Mouse (Mus musculus) T-cell, adult 2 months (primary cell): ENCODE measurements around the gene Hjurp.

ENCODE experiments used
- DNase-seq: peaks from one replicate; pipeline ENCODE4 v3.0.0; 2022; ENCODE audit warnings: low spot score

Gene Hjurp

GRCm38 (mm10) chr1:88297480-88298258 is 20.2 kb upstream of the Hjurp start:
- DNase-seq, result no peak

- no peak for DNase-seq
These were observed 18.9 kb upstream of the Hjurp start for GRCm38 (mm10) chr1:88296171-88296920.

GRCm38 (mm10) chr1:88294650-88295049 is 17.2 kb upstream of the Hjurp start:
- DNase-seq, result no peak

GRCm38 (mm10) chr1:88292057-88292456 is 14.6 kb upstream of the Hjurp start:
- no peak for DNase-seq

GRCm38 (mm10) chr1:88291409-88292005 is 14.1 kb upstream of the Hjurp start:
- DNase-seq, result no peak

GRCm38 (mm10) chr1:88290511-88290910 is 13.1 kb upstream of the Hjurp start:
- no peak for DNase-seq

GRCm38 (mm10) chr1:88289917-88290316 is 12.5 kb upstream of the Hjurp start:
- no peak for DNase-seq

GRCm38 (mm10) chr1:88289152-88289551 is 11.7 kb upstream of the Hjurp start:
- no peak for DNase-seq

GRCm38 (mm10) chr1:88288789-88289127 is 11.3 kb upstream of the Hjurp start:
- no peak for DNase-seq

- no peak for DNase-seq
These were observed 10.8 kb upstream of the Hjurp start for GRCm38 (mm10) chr1:88288056-88288788.

GRCm38 (mm10) chr1:88287697-88287980 is 10.2 kb upstream of the Hjurp start:
- DNase-seq, result no peak

- no peak for DNase-seq
These were observed 9.7 kb upstream of the Hjurp start for GRCm38 (mm10) chr1:88286887-88287696.

- no peak for DNase-seq
These were observed 8.9 kb upstream of the Hjurp start for GRCm38 (mm10) chr1:88286136-88286845.

GRCm38 (mm10) chr1:88285652-88286051 is 8.2 kb upstream of the Hjurp start:
- DNase-seq, result no peak

GRCm38 (mm10) chr1:88284946-88285320 is 7.5 kb upstream of the Hjurp start:
- no peak for DNase-seq

GRCm38 (mm10) chr1:88284228-88284945 is 7.0 kb upstream of the Hjurp start:
- no peak for DNase-seq

- no peak for DNase-seq
These were observed 6.2 kb upstream of the Hjurp start for GRCm38 (mm10) chr1:88283376-88284227.

GRCm38 (mm10) chr1:88282301-88282700 is 4.9 kb upstream of the Hjurp start:
- DNase-seq, result no peak

GRCm38 (mm10) chr1:88280006-88280690 is 2.7 kb upstream of the Hjurp start:
- DNase-seq, result no peak
